Mouse (Mus musculus) T-helper 2 cell (primary cell): ENCODE results near the gene Magi1.

Experiments
- in situ Hi-C: fragments of 300-600 bp; cut with MboI, MseI; formaldehyde crosslinking; loops from one replicate; pipeline ENCODE4 v1.15.1; 2025; ENCODE audit warnings: high pct_unique_total_duplicates

Gene Magi1

DNA sequence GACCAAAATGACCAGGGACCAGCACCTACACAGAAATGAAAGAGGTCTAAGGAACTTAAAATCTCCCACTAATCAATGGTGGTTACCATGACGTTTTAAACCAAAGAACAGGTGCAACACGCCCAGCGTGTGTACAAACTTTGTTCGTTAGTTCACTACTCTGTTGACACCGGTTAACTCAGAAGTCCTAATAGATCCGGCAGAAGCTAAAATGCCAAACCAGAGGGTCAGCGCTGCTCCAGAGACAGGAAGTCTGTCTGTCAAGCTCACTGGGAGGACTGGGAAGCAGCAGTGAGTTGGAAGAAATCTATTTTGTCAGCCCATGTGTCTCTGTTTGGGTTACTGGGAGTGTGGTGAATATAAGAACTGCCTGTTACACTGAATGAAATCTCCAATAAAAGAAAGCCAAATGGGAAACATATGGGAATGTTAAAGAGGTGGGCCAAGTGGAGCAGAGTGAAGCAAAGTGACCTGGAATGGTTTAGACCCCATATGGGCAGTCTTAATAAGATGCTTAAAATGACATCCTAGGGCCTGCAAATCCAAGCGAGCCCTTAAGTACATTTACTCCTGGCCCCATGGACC is 161.1 kb downstream of the Magi1 start:
- in situ Hi-C loops = loop anchor here (25.0 kb wide), 1 partner anchor 690 kb away; no protein-coding TSS in a partner anchor

DNA sequence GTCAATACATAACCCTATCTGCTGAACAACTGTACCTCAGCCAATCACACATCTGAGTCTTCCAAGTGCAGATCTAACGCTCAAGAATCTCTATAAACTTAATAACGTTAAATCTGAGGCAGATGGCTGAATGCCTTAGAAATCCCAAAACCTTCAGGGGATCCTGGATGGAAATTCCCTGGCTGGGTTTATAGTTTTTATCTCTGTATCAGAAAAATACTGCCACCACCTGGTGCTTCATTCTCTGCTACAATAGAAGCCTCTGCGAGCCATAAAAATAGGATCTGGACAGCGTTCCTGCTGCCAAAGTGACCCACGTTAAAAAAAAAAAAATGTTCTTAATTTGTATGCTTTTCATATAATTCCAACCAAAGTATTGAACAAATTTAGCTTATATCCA is 162.2 kb downstream of the Magi1 start:
- in situ Hi-C loops = loop anchor here (25.0 kb wide), 1 partner anchor 691 kb away; no protein-coding TSS in a partner anchor

DNA sequence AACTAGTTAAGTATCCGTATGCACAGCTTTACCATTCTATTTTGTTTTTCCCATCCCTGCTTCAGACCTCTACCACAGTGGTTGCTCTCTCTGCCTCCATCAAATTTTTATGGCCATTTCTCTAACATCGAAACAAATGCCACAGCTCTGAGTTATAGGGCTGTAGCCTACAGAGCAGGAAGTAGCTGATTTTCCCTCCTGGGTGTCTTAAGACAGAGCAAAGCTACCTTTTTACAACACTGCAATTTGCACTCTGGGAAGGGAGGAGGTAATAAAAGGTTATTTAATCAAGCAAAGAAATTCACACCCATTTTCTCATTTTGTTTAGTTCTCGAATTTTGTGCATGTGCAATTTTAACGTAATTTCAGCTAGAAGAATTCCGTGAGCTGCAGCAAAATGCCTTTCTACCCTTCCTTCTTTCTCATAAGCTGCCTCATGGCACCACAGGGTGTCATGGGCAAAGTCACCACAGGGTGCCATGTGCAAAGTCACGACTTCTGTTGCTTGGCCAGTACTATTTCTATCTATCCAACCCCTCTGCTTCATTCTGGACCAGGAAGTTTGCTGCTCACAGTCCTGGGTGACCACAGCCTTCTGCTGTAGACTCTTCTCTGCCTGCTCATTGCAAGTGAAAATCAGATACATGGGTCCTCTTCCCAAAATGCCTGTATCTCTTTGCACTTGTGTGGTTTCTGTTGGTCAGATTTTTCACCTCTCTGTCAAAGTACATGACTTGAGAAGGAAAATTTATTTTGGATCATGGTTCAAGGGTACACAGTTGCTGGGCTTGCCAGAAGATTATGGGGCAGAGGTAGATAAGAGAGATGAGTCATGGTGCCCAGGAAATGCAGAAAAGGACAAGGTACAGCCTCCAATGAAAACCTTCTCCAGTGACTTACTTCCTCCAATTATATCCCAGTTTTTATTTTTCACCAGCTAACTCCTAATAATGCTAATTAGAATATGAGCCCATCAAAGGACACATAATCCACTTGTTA is 167.0 kb downstream of the Magi1 start:
- in situ Hi-C loops = loop anchor here (25.0 kb wide), 1 partner anchor 696 kb away; no protein-coding TSS in a partner anchor

DNA sequence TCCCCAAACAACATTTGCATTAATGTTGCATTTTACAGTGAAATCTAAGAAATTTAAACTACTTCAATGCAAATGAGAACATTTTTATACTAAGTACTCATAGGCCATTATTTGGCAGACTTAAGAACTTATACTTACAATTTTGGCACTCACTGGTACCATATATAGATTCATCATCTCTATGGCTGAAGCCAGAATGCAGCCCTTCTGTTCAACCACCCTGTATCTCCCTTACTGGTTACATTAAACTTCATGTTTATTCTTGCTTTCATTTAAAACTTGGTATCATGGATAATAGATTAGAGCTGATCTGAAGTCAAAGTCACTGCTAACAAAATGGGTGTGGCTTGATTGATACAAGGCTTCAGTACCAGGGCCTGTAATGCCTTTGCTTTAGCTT is 171.9 kb downstream of the Magi1 start:
- in situ Hi-C loops = loop anchor here (25.0 kb wide), 1 partner anchor 700 kb away; no protein-coding TSS in a partner anchor

DNA sequence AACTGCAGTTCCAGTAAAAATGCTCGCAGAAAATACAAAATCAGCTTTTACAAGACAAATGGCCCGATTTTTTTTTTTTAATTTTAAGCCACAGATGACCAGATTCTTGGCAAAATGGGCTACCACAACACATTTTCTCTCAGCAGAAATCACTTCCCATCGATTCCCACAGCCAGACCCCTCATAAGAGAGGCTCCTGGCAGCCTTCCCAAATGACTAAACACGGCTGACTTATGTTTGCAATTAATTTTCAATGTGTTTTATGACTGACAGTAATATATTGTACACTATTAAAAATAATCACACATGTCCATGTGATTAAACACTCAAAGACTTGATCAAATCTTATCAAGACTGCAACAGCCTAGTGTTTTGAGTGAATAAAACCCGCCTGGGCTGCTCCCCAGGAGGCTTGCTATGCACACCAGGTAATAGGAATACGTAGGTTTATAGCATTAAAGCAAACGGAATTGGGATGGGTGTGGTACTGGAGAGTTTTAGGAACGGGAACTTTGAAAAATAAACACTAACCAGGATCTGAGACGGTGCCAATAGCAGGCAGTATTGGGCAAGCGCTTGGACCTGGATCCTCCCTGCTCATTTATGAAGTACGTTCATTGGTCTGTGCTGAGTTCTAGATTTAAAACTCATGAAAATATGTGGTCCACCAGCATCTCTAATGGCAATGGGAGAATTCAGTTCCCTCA is 176.2 kb downstream of the Magi1 start:
- in situ Hi-C loops = loop anchor here (25.0 kb wide), 1 partner anchor 705 kb away; no protein-coding TSS in a partner anchor

DNA sequence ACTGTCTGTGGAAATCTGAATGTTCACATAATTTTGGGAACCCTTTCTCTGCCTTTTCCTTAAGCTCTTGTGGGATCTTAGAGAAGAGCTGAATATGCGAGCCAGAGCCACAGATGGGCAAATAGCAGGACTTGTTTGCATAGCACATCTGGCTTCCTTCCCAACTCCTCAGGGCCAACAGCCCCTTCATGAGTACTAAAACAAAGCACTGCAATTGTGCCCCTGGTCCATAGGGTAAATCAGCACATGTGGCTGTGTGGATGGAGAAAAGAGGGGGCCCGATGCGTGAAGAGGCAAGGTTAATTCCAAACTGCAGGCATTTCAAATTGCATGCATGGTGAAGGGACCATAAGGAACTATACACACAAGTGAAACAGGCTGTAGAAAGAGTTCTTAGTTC is 180.1 kb downstream of the Magi1 start:
- in situ Hi-C loops = loop anchor here (25.0 kb wide), 1 partner anchor 709 kb away; no protein-coding TSS in a partner anchor

DNA sequence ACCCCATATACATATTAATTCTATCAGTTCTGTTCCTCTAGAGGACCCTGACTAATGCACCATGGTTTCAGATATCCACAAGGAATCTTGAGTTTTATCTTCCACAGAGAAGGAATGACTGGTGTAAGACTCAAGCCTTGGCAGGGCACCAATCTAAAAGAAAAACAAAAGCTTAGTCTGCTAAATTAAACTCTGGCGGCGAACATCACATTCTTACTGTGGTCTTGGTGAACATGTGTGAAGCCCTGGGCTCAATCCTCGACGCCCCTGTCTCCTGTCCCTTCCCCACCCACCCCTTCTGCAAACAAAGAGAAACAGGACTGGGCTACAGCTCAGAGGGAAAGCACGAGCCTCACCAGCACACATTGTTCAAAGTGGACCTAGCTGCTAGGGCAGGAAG is 182.5 kb downstream of the Magi1 start:
- in situ Hi-C loops = loop anchor here (25.0 kb wide), 1 partner anchor 711 kb away; no protein-coding TSS in a partner anchor

DNA sequence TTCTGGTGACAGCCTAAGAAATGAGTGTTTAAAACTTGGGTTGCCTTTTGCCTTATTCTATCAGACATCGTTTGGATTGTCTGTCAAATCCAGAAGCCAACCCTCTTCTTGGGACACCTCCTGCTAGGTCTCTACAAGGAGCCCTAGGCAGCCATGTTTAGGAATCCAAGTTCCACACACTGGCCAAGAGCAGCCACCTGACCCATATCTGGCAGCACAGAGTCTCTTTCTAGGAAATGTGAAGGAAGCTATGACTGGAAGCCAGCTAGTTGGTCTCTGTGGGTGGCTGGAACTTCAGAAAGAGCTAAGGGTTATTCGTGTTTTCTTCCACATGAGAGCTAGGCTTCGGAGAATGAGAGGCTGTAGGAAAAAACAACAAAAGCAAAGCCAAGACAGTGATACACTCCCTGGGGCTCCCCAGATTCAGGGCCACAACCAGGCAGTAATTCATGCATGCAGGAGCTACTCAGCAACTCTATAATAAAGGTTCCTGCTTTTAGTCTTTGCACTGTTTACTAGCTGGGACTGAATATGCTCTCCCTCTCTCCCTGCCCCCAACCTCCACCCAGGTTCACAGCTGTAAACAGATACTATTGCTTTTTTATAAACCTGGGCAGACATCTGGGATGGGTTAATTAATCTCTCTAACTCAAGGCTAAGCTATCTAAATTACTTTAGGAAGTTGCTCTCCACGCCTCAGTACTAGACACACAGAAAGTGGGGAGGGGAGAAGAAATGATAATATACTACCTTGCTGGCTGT is 188.6 kb downstream of the Magi1 start:
- in situ Hi-C loops = loop anchor here (25.0 kb wide), 1 partner anchor 367 kb away; no protein-coding TSS in a partner anchor

DNA sequence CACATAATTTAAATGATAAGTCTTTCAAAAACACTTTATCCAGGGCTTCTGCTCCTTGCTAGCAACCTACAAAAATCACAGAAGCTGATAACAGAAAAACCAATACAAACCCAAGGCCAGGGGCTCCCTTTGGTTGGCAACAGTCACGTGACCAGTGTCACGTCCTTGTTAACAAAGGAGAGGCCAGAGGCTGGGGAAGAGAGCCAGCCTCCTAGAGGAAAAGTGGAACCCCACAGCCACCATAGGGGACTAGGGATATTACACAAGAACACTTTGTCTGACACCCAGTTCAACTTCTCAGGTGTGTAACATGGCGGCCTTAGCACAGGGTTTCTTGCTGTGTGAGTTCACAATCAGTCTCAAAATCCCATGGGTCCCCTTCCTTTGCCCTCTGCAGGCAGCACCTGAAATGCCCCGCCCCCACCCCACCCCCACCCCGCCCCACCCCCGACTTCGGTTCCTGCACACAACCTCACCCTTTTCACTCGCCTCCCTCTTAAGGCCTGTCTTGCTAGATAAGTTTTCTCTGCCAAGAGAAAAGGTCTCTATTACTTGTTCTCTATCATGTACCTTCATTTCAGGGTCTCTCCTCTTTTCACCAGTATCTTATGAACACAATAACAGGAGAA is 190.6 kb downstream of the Magi1 start:
- in situ Hi-C loops = loop anchor here (25.0 kb wide), 1 partner anchor 369 kb away; no protein-coding TSS in a partner anchor

DNA sequence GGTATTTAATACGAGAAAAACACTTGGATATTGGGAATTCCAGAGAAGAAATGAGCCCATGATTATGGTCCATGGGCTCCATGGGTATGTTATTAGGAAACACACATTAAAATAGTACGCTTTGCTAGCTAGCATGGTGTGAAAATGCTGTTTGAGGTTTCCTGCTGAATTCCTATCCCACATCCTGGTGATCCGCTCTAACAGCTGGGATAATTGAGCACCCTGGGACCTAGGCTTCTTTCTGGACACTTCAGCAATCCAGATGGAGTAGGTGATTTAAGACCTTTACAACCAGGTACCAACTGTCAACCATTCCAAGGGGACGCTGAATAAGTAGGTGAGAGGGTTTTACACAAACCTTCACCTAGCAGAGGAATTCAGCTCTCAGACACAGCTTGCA is 191.2 kb downstream of the Magi1 start:
- in situ Hi-C loops = loop anchor here (25.0 kb wide), 1 partner anchor 370 kb away; no protein-coding TSS in a partner anchor

DNA sequence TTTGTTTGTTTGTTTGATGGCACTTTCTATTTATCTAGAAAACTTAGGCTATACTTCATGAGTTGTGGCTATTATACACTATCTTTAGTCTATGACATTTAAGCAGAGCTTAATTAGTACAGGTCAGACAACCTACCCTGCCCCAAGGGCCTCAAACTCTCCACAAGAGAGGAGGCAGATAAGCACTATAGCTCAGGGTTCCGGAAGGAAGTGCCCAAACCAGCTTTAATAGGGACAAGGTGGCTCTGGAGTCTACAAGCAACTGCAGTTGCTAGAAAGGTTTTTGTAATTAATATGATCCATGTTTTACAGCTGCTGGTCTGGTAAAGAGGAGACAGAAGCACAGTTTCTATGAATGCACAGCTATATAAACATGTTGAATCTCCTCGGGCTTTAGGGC is 196.9 kb downstream of the Magi1 start:
- in situ Hi-C loops = loop anchor here (25.0 kb wide), 1 partner anchor 375 kb away; no protein-coding TSS in a partner anchor

DNA sequence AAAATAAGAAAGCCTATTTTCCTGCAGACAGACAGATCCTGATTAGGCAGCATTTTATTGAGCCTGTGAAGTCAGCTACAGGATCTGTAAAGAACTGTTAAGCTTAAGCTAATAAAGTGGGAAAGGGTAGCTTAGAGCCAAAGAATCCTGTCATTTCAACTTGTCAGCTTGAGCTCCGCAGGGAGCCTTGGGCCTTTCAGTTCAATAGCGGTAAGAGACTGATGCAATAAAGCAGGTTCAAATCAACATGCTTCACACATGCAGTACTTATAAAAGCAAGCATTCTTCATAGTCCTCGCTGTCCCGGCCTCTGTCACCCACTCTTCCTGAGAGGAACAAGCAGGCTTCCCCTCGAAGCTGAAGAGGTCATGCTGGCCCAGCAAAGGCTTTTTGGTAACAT is 199.0 kb downstream of the Magi1 start:
- in situ Hi-C loops = loop anchor here (25.0 kb wide), 1 partner anchor 378 kb away; no protein-coding TSS in a partner anchor

DNA sequence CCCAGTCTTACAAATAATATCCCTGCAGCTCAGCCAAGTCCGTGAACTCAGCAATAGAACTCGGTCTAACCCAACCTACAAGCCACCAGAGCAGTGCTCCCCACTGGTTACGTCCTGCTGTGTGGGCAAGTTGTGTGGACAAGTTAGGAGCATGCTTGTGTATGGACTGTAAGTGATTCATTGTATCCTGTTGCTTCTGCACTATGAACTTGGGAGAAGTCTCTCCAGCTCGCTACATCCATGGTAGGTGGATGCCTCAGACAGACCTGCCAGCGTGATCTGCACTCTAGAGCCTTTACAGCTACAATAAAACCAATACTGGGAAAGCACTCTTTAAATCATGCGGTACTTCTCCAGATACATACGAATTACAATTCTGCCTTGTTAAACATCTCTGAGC is 200.3 kb downstream of the Magi1 start:
- in situ Hi-C loops = loop anchor here (25.0 kb wide), 1 partner anchor 379 kb away; no protein-coding TSS in a partner anchor

DNA sequence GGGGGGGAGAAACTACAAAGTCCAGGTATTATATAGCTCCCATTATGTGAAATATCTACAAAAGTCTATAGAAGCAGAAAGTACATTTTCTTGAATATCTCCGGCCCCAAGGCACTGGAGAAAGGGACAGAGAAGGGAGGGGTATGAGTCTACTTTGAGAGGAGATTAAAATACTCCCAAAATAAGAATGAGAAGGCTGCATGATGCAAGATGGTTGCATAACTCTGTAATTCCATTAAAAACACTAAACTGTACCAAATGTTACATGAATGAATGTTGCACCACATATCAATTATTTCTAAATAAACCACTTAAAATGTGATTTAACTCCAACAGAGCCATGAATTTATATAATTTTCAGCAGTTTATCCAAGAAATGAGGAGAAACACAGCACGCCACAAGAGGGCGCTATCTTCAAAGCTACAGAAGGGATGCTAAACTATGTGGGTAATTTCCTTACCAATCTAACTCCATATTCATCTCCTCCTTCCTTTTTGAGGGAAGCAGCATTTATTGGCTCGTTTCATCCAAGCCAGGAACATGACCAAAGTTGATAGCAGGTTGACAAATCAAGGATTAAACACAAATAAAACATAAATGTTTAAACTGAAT is 202.7 kb downstream of the Magi1 start:
- in situ Hi-C loops = loop anchor here (25.0 kb wide), 1 partner anchor 381 kb away; no protein-coding TSS in a partner anchor

DNA sequence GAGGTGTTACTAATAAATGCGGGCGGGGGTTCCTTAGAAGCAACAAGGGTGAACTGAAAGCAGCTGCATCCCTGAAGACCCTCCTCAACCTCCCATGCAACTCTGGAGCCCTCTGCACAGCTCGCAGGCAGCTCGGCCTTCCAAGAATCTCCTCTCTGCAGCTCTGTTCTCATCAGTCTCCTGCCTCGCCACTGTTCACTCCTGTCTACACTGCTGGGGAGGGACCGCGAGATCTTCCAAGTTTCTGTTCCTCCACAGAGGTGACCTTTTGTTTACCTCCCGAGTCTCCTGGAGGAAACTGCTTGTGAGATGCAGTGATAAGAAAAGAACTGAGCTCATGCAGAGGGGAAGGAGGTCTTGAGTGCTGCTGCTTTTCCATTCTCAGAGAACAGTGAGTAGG is 204.8 kb downstream of the Magi1 start:
- in situ Hi-C loops = loop anchor here (10.0 to 25.0 kb wide), 2 partner anchors 383 to 1466 kb away; no protein-coding TSS in a partner anchor

DNA sequence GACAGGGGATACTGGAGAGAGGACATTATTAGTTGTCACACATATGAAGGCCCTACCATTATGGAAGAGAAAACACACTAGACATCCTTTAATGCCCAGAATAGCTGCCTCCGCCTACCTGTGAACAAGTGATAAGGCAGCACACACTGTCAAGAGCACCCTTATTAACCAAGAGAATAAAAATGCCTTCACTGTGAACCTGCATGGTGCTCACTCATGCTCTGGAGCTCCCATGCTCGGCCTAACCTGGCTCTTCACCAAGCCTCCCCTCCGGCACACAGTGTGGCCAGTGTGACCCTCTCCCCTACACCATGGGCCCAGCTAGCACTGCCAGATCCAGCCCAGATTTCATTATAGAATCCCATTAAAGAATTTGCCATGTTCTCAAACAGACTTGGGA is 206.7 kb downstream of the Magi1 start:
- in situ Hi-C loops = loop anchor here (10.0 to 25.0 kb wide), 2 partner anchors 385 to 1468 kb away; no protein-coding TSS in a partner anchor

DNA sequence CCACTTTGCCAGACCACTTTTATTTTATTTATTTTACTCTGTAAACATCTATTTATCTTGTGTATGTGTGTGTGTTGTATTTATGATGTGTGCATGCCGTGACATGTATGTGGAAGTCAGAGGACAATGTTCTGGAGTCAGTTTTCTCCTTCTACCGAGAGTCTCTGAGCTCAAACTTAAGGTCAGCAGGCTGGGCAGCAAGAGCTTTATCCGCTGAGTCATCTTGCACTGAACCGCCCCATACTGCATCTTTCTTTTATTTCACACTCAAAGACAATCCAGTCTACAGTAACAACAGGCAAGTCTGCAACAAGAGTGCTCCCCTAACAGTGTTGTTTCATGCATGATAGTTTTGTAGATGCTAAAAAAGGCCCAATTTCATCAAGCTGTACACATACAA is 207.7 kb downstream of the Magi1 start:
- in situ Hi-C loops = loop anchor here (10.0 to 25.0 kb wide), 2 partner anchors 386 to 1469 kb away; no protein-coding TSS in a partner anchor

DNA sequence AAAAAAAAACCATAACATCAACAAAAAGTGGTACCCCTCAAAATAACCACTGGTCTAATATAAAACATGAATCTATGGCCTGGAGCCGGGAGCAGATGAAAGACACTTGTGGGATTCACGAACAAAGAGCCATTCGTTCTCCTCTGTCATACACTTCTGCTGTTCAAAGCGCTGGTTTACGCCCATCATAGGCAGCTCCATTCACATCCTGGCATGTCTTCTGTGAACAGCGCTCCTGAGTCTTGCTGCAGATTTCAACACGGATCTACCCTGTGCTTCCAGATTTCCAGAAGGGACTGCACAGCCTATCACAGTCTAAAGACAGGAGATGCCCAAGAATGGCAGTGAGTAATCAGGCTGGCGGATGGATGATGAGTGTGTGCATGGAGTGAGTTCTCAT is 208.5 kb downstream of the Magi1 start:
- in situ Hi-C loops = loop anchor here (10.0 to 25.0 kb wide), 2 partner anchors 387 to 1470 kb away; no protein-coding TSS in a partner anchor

DNA sequence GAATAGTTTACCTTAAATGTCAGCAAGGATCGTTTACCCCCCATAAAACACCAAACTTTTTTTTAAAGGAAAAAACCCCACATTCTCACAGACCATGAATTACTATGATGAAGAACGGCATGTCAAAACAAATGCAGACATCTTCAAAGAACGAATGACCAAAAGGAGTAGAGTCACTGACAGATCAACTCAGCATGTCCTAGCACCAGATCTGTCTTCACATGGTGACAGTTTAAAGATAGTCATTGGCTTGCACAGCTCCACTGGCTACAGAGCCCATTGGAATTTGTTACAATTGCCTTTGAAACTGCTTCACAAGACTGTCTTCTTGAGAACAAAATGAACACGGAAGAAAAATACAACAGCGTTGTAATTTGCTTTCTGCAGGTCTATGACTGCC is 212.0 kb downstream of the Magi1 start:
- in situ Hi-C loops = loop anchor here (10.0 kb wide), 1 partner anchor 1473 kb away; no protein-coding TSS in a partner anchor
